ENCODE assay signal across 16 mouse cellular contexts in genomic region chr14:45492668-45493067, GRCm38 (mm10). TPM values are rescaled to one million over a fixed set of nuclear protein-coding genes. Genes with fewer than 3 reads are reported as not detected.
DNase-seq lines count a peak whose midpoint lies in the region; ATAC-seq and TF ChIP-seq lines count a peak whose summit lies in the region.
"Had no signal": no experiment of that assay in that cellular context is flagged by ENCODE, and none has a peak within 500 bp of the region (broad histone marks: within the 10 kb centered on the region; RNA-seq: fewer than 3 reads in every experiment).

No protein-coding gene starts in this region.

- H3K4me2 ChIP-seq in kidney, embryonic 16.5 days (replicated peaks; ENCODE audit: low read depth, low read length), result no peak overlapping the region
- H3K4me2 ChIP-seq in midbrain, postnatal 0 days (ENCODE audit: low read depth, low read length, poor library complexity, severe bottlenecking), result no peak overlapping the region
- H3K4me2 ChIP-seq in midbrain, embryonic 13.5 days (replicated peaks), result no peak overlapping the region

- 0 out of 2 replicates have a peak, but pooled peaks cover 6% of the 10 kb centered on the region for H3K9me3 ChIP-seq in kidney, embryonic 16.5 days (ENCODE audit: low read length)
- no peaks in the 10 kb centered on the region for H3K9me3 ChIP-seq in midbrain, postnatal 0 days (ENCODE audit: low read length)
- H3K9me3 ChIP-seq in midbrain, embryonic 13.5 days, result no peaks in the 10 kb centered on the region

- intact Hi-C loops in gastrocnemius, adult 2 months (cut with DNase I), result loop anchor here (5.0 kb wide), 1 partner anchor 55 kb away; no protein-coding TSS in a partner anchor

- H3K36me3 ChIP-seq in kidney, embryonic 16.5 days (ENCODE audit: insufficient read depth, low read length), result peaks cover 19% of the 10 kb centered on the region
- no peaks in the 10 kb centered on the region for H3K36me3 ChIP-seq in midbrain, postnatal 0 days (ENCODE audit: insufficient read depth, low read length)
- 0 out of 2 replicates have a peak, but pooled peaks cover 11% of the 10 kb centered on the region for H3K36me3 ChIP-seq in midbrain, embryonic 13.5 days

- no peak overlapping the region for H3K4me3 ChIP-seq in gastrocnemius, adult 2 months
- no peak overlapping the region for H3K4me3 ChIP-seq in kidney, embryonic 16.5 days (ENCODE audit: low read length)
- no peak overlapping the region for H3K4me3 ChIP-seq in midbrain, postnatal 0 days (ENCODE audit: low read depth, low read length)
- no peak overlapping the region for H3K4me3 ChIP-seq in midbrain, embryonic 13.5 days (replicated peaks)

- peaks cover 4% of the 10 kb centered on the region for H3K4me1 ChIP-seq in kidney, embryonic 16.5 days (ENCODE audit: insufficient read depth, low read length)
- H3K4me1 ChIP-seq in midbrain, postnatal 0 days (ENCODE audit: insufficient read depth, low read length), result no peaks in the 10 kb centered on the region
- no peaks in the 10 kb centered on the region for H3K4me1 ChIP-seq in midbrain, embryonic 13.5 days (replicated peaks)

- no peak overlapping the region for H3K9ac ChIP-seq in kidney, embryonic 16.5 days (replicated peaks; ENCODE audit: low read length)
- no peak overlapping the region for H3K9ac ChIP-seq in midbrain, postnatal 0 days (replicated peaks; ENCODE audit: low read length, poor library complexity, severe bottlenecking)
- H3K9ac ChIP-seq in midbrain, embryonic 13.5 days (replicated peaks), result no peak overlapping the region

- no peak for ATAC-seq in kidney, embryonic 16.5 days (ENCODE audit: low FRiP score, low TSS enrichment)
- no peak for ATAC-seq in midbrain, postnatal 0 days (ENCODE audit: low FRiP score)
- ATAC-seq in midbrain, embryonic 13.5 days, result no peak
- ATAC-seq: forebrain, embryonic 14.5 days had no signal

- no peaks in the 10 kb centered on the region for H3K27me3 ChIP-seq in kidney, embryonic 16.5 days (ENCODE audit: insufficient read depth, low read length)
- H3K27me3 ChIP-seq in midbrain, postnatal 0 days (ENCODE audit: insufficient read depth, low read length), result no peaks in the 10 kb centered on the region
- H3K27me3 ChIP-seq in midbrain, embryonic 13.5 days, result no peaks in the 10 kb centered on the region

- no peak for DNase-seq in gastrocnemius, adult 2 months
- DNase-seq in gastrocnemius, postnatal 4 days (ENCODE audit: low spot score in 2 of 2), result no peak
- no peak for DNase-seq in kidney, postnatal 36 days
- DNase-seq in midbrain, postnatal 0 days (ENCODE audit: low spot score), result no peak
- no peak for DNase-seq in spleen, postnatal 14 days (ENCODE audit: low spot score in 2 of 2)
- DNase-seq in cerebellum, adult 18-20 months, result no peak
- DNase-seq: adrenal gland, postnatal 25 days; B cell, adult 2 months; cerebellum, adult 11-12 months; kidney, adult 8-10 months; right cerebral cortex, postnatal 4 days; thymus, adult 2 months had no signal

- peak overlapping the region; percentile 77 for H3K27ac ChIP-seq in gastrocnemius, adult 2 months
- peak overlapping the region; percentile 76 for H3K27ac ChIP-seq in kidney, embryonic 16.5 days (ENCODE audit: low read length)
- H3K27ac ChIP-seq in midbrain, postnatal 0 days (ENCODE audit: low read depth, low read length), result no peak overlapping the region
- H3K27ac ChIP-seq in midbrain, embryonic 13.5 days, result no peak overlapping the region

- TF ChIP-seq CTCF in gastrocnemius, adult 2 months (IDR thresholded peaks at IDR 0.05), result peak; percentile 48
- peak; percentile 49 for TF ChIP-seq CTCF in midbrain, postnatal 0 days (IDR thresholded peaks at IDR 0.05)

- 90% methylated on average over 4 of the region's 4 CpGs for WGBS in kidney, embryonic 16.5 days
- 95% methylated on average over 4 of the region's 4 CpGs for WGBS in midbrain, postnatal 0 days
- WGBS in midbrain, embryonic 13.5 days, result 95% methylated on average over 4 of the region's 4 CpGs

RNA-seq across cellular contexts. Expression of gene Fermt2, which starts 37.2 kb away (rescaled TPM):
- 100 to 1,000 TPM; 214 to 243 TPM for total RNA-seq in gastrocnemius, adult 2 months (2021)
- total RNA-seq in gastrocnemius, postnatal 4 days (2021), result 100 to 1,000 TPM; 210 to 227 TPM
- 164 and 176 TPM in 2 replicates for polyA plus RNA-seq in kidney, embryonic 16.5 days (2015; fragmentation: Nextera tagmentation; extraction: Ambion mirVana)
- total RNA-seq in midbrain, postnatal 0 days (2014; rRNA removed), result 26.4 and 29.0 TPM in 2 replicates
- polyA plus RNA-seq in midbrain, postnatal 0 days (2015; fragmentation: Nextera tagmentation; extraction: Ambion mirVana), result 66.7 and 70.0 TPM in 2 replicates
- polyA plus RNA-seq in midbrain, embryonic 13.5 days (2015; fragmentation: Nextera tagmentation; extraction: Ambion mirVana), result 53.0 and 53.5 TPM in 2 replicates
- total RNA-seq: monocyte, adult 5-6 weeks had no signal

Comparison
In these comparisons a context has a peak if more than half of its experiments do, and no peak if none do; other contexts are left out.
1. H3K27ac ChIP-seq: peak in gastrocnemius, adult 2 months (single experiment) and kidney, embryonic 16.5 days (single experiment); none in midbrain, postnatal 0 days (single experiment) and midbrain, embryonic 13.5 days (single experiment).